Mouse (Mus musculus): ENCODE measurements at regions not wholly inside any gene's neighbourhood (a gene's known extent, or its start where the extent isn't known, plus 50 kb on each side); places are given as distances from the start of the nearest gene placed in this dataset.
"Not testable (repeated sequence)": the region's sequence is repeated elsewhere in the genome, so short reads cannot be mapped to it uniquely, and the experiment has no call there.

GRCm38 (mm10) chr4:69443956-69444355 lies 489.8 kb upstream of the Brinp1 start:
- DNase-seq (ENCODE audit: low spot score in 2 of 2): no peak

DNA sequence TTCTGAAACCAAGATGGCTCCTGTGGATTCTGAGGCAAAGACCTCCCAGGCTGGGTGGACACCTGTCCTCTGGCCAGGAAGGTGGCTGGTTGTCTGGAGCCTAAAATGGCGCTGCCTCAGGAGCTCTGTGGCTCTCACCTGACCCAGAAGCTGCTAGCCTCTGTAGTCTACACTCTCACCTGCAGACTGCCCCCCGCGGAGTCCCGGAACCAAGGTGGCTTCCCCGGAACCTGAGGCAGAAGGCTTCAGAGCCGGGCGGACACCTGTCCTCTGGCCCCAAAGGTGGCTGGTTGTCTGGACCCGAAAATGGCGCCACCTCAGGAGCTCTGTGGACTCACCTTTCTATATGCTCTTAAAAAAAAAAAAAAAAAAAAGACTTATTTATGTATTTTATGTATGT lies 481.2 kb upstream of the Brinp1 start:
- DNase-seq (ENCODE audit: low spot score in 2 of 2): no peak

- DNase-seq (ENCODE audit: low spot score in 2 of 2): not testable (repeated sequence)
These were observed 456.2 kb upstream of the Brinp1 start for GRCm38 (mm10) chr4:69410411-69410810.

DNA sequence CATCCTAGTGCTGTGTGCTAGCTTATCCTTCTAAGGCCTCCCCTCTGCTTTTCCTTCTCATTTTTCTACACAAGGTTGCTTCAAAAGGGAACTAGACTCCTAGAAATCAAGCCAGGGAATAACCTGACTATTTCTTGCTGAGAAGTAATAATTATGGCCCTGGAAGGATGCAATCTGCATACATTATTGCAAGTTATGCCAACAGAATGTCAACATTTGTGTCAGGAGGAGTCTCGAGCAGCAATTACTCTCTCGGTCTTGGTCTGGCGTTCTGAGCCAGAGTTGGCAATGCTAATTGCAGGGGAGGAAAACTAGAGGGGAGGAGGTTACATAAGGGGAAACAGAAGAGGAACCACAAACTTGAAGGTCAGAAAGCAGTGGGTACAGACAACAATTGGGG lies 441.3 kb upstream of the Brinp1 start:
- no peak for DNase-seq (ENCODE audit: low spot score in 2 of 2)

- DNase-seq (ENCODE audit: low spot score in 2 of 2): no peak
These were observed 429.1 kb upstream of the Brinp1 start for GRCm38 (mm10) chr4:69383318-69383717.

DNA sequence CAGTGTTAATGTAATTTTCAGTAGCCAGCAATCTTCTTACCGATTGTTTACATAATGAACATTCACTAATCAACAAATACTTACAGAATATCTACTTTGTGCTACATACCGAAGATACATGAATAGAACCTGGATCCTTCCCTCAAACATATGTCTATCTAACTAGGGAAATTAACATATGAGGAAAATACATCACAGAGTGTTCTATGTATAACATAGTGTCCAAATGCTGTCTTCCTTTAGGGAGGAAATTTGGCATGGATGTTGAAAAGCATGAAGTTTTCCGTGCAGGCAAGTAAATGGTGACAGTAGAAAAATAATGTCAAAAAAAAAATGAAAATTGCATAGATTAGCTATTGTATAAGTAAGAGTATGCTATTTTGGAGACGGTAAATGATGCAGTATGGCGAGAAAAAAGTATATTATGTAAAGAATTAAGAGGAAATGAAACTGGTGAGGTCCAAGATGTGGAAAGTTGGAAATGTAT lies 392.8 kb upstream of the Brinp1 start:
- no peak for DNase-seq (ENCODE audit: low spot score in 2 of 2)

- no peak for DNase-seq (ENCODE audit: low spot score in 2 of 2)
These were observed 373.4 kb upstream of the Brinp1 start for GRCm38 (mm10) chr4:69327606-69328005.
